In genomic region chr1:182019266-182019925, GRCm38 (mm10) we compare ENCODE assay signal across 8 mouse cellular contexts. TPM values are rescaled to one million over a fixed set of nuclear protein-coding genes. Genes with fewer than 3 reads are reported as not detected.
A peak's percentile ranks its signal among the peaks of the same experiment; 100 is the strongest.
DNase-seq lines count a peak whose midpoint lies in the region; ATAC-seq lines count a peak whose summit lies in the region.

No protein-coding gene starts in this region.

- peak; percentile 44 for DNase-seq in adrenal gland, postnatal 14 days
- no peak for DNase-seq in adrenal gland, postnatal 25 days
- peak; percentile 47 to 57 for DNase-seq in right cerebral cortex, postnatal 10 days (ENCODE audit: low spot score in 2 of 2)
- DNase-seq in right cerebral cortex, adult 18-20 months = no peak
- peak; percentile 36 for DNase-seq in gastrocnemius, postnatal 10 days
- DNase-seq in neural tube, embryonic 11.5 days (ENCODE audit: low spot score) = peak; percentile 67
- DNase-seq in natural killer cell, adult 2 months (ENCODE audit: low spot score in 2 of 2) = no peak

- peak overlapping the region; percentile 91 for H3K4me3 ChIP-seq in limb, embryonic 12.5 days (replicated peaks)
- peak overlapping the region; percentile 94 for H3K4me3 ChIP-seq in neural tube, embryonic 11.5 days (ENCODE audit: low read depth, low read length)

- H3K27me3 ChIP-seq in limb, embryonic 12.5 days = no peaks in the 10 kb centered on the region
- no peaks in the 10 kb centered on the region for H3K27me3 ChIP-seq in neural tube, embryonic 11.5 days (ENCODE audit: control insufficient read depth, insufficient read depth, low read length)

- H3K9ac ChIP-seq in limb, embryonic 12.5 days (replicated peaks) = peak overlapping the region; percentile 99
- H3K9ac ChIP-seq in neural tube, embryonic 11.5 days (ENCODE audit: low read length) = peak overlapping the region; percentile 98

- H3K27ac ChIP-seq in limb, embryonic 12.5 days = peak overlapping the region; percentile 99
- H3K27ac ChIP-seq in neural tube, embryonic 11.5 days (ENCODE audit: low read depth, low read length) = peak overlapping the region; percentile 92

- H3K9me3 ChIP-seq in limb, embryonic 12.5 days = no peaks in the 10 kb centered on the region
- H3K9me3 ChIP-seq in neural tube, embryonic 11.5 days (ENCODE audit: control insufficient read depth, low read length) = no peaks in the 10 kb centered on the region

- peaks cover 5% of the 10 kb centered on the region; the same call in 1 of the 2 replicates for H3K36me3 ChIP-seq in limb, embryonic 12.5 days
- H3K36me3 ChIP-seq in neural tube, embryonic 11.5 days (ENCODE audit: control insufficient read depth, insufficient read depth, low read length) = no peaks in the 10 kb centered on the region

- under 1% methylated on average over 63 of the region's 104 CpGs for WGBS in limb, embryonic 12.5 days
- under 1% methylated on average over 41 of the region's 104 CpGs for WGBS in neural tube, embryonic 11.5 days

- peak overlapping the region; percentile 74 for H3K4me2 ChIP-seq in limb, embryonic 12.5 days
- peak overlapping the region; percentile 54 for H3K4me2 ChIP-seq in neural tube, embryonic 11.5 days (ENCODE audit: low read depth)

- peaks cover 13% of the 10 kb centered on the region for H3K4me1 ChIP-seq in limb, embryonic 12.5 days (replicated peaks)
- 0 out of 2 replicates have a peak, but pooled peaks cover 3% of the 10 kb centered on the region for H3K4me1 ChIP-seq in neural tube, embryonic 11.5 days (ENCODE audit: control insufficient read depth, insufficient read depth, low read length)

- ATAC-seq in limb, embryonic 12.5 days (ENCODE audit: insufficient number of reproducible peaks, insufficient read depth, low FRiP score, low TSS enrichment, low read depth) = peak; percentile 52
- ATAC-seq in neural tube, embryonic 11.5 days (ENCODE audit: insufficient read depth, low FRiP score, low TSS enrichment) = peak; percentile 75

RNA-seq across cellular contexts. Expression of gene Enah, which starts 0.4 kb away (rescaled TPM):
- total RNA-seq in adrenal gland, postnatal 14 days (2021) = 69.3 and 79.2 TPM in 2 replicates
- total RNA-seq in adrenal gland, postnatal 25 days (2021) = 61.0 and 64.8 TPM in 2 replicates
- total RNA-seq in gastrocnemius, postnatal 10 days (2021) = 100 to 1,000 TPM in 1 of 2 experiments, 10 to 100 TPM in 1; 98.5 to 134 TPM
- 30.6 and 31.6 TPM in 2 replicates for polyA plus RNA-seq in limb, embryonic 12.5 days (2016; fragmentation: Nextera tagmentation; extraction: Ambion mirVana)
- polyA plus RNA-seq in neural tube, embryonic 11.5 days (2014; fragmentation: Nextera tagmentation; extraction: Ambion mirVana) = 35.0 and 35.9 TPM in 2 replicates

Comparison
In these comparisons a context has a peak if more than half of its experiments do, and no peak if none do; other contexts are left out.
1. DNase-seq: peak in adrenal gland, postnatal 14 days (single experiment), right cerebral cortex, postnatal 10 days (2 of 2), gastrocnemius, postnatal 10 days (single experiment) and neural tube, embryonic 11.5 days (single experiment); none in adrenal gland, postnatal 25 days (single experiment), right cerebral cortex, adult 18-20 months (single experiment) and natural killer cell, adult 2 months (0 of 2).